Mouse (Mus musculus) spleen, adult 2 months (tissue): ENCODE measurements around the gene Olfr65. TPM values are rescaled to one million over a fixed set of nuclear protein-coding genes. Genes with fewer than 3 reads are reported as not detected.

Source experiments
- DNase-seq, 2 experiments: peaks; one replicate each; pipeline versions ENCODE4 v3.0.0 to v3.0.0-alpha.2; 2012 to 2021; ENCODE audit warnings: low spot score in 2 of 2, low read depth in 1 of 2
- H3K27ac ChIP-seq: fragments of 200-500 bp; 2 replicates; pipeline ENCODE4 v1.5.1; 2012; ENCODE audit warnings: low read length, inconsistent platforms; ENCODE audit not compliant: insufficient read depth
- H3K27me3 ChIP-seq: fragments of 200-500 bp; 2 replicates; pipeline ENCODE4 v1.6.1; 2012; ENCODE audit warnings: mild to moderate bottlenecking, moderate library complexity, low read length, inconsistent platforms; ENCODE audit not compliant: control insufficient read depth, insufficient read depth
- H3K36me3 ChIP-seq: fragments of 200-500 bp; 2 replicates; pipeline ENCODE4 v1.6.1; 2012; ENCODE audit warnings: mild to moderate bottlenecking, low read length, inconsistent platforms; ENCODE audit not compliant: control insufficient read depth, insufficient read depth
- H3K4me1 ChIP-seq: fragments of 200-500 bp; 2 replicates; pipeline ENCODE4 v1.6.1; 2011; ENCODE audit warnings: inconsistent platforms; ENCODE audit not compliant: control insufficient read depth, insufficient read depth, insufficient read length
- H3K4me3 ChIP-seq: fragments of 200-500 bp; 2 replicates; pipeline ENCODE4 v1.5.1; 2011; ENCODE audit warnings: mild to moderate bottlenecking, inconsistent platforms; ENCODE audit not compliant: insufficient read depth, insufficient read length; ENCODE audit errors: extremely low read depth
- CTCF ChIP-seq: fragments of 200-500 bp; IDR thresholded peaks from 2 replicates; pipeline ENCODE4 v1.5.1; 2011; ENCODE audit warnings: mild to moderate bottlenecking, inconsistent platforms; ENCODE audit not compliant: insufficient read depth, insufficient read length, insufficient replicate concordance; ENCODE audit errors: extremely low read depth
- POLR2A ChIP-seq: fragments of 200-500 bp; IDR thresholded peaks from 2 replicates; pipeline ENCODE4 v1.6.1; 2011; ENCODE audit warnings: low read depth, low read length, inconsistent platforms
- WGBS: fragments of 180-500 bp; shearing (Covaris S2); methylation state at CpG from one replicate; pipeline ENCODE4 v1.1.7; 2018; 5-methylcytosine and 5-hydroxymethylcytosine counted together
- polyA plus RNA-seq: library from polyadenylated mRNA; depleted of rRNA; stranded (reverse); fragments of >200 nt; gene quantifications from 2 replicates; pipeline ENCODE4 v1.2.3, GENCODE M21; 2012; rRNA removed

The Olfr65 gene
- polyA plus RNA-seq = not detected in 2 replicates

GRCm38 (mm10) chr7:103903187-103903586, at the start of gene Olfr65:
Olfr65 (plus strand) TSS chr7:103903487.
- no peaks in the 10 kb centered on the region for H3K4me1 ChIP-seq
- no peak within 1 kb of the TSS for H3K27ac ChIP-seq
- H3K27me3 ChIP-seq = no peaks in the 10 kb centered on the region
- no peak within 1 kb of the TSS for H3K4me3 ChIP-seq
- TF ChIP-seq CTCF (no peak), POLR2A (no peak)
- DNase-seq = no peak
- no peaks in the 10 kb centered on the region for H3K36me3 ChIP-seq
- WGBS = 95% methylated on average over 2 of the region's 2 CpGs

DNA sequence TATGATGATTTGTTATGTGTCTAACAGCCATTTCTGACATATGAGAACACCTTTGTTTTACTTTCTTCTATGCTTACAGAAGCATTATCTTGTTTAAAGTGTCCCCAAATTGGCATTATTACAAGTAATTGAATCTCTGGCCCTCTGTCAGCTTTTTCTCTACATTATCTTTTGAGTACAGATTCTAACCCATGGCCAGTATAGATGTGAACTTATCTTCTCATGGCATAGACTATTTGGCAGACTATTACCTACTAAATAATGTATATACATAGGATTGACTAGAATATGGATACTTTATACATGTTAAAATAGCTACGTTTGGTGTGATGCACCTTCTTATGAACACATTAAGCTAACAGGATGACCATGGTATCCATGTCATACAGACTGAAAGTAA, 48.6 kb upstream of the Olfr65 start:
- DNase-seq = no peak
- Histone ChIP-seq H3K4me1 (no peaks in the 10 kb centered on the region), H3K27me3 (no peaks in the 10 kb centered on the region), H3K27ac (no peak overlapping the region), H3K36me3 (no peaks in the 10 kb centered on the region), H3K4me3 (no peak overlapping the region)
- WGBS = 84% methylated on average over 1 of the region's 1 CpGs
- no peak for TF ChIP-seq POLR2A
- no peak for TF ChIP-seq CTCF

DNA sequence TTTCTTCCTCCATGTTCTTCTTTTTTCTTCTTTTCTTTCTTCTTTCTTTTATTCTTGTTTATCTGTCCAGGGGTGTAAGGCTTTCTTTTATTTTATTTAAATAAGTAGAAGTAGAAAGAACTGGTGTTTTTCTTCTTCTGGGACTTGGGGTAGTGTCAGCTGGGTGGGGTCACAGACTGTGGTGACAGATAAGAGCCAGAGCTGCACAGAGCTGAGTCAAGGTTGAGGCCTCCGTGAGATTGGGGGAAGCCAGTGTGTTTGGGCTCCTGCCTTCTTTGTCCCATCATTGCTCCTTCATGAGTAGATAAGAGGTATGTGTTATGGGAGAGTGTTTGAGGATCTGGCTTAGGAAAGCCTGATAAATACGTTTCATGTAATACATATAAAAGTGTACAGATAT, 44.2 kb upstream of the Olfr65 start:
- Histone ChIP-seq H3K27ac (no peak overlapping the region), H3K36me3 (no peaks in the 10 kb centered on the region), H3K27me3 (no peaks in the 10 kb centered on the region), H3K4me1 (peaks cover 2% of the 10 kb centered on the region; the same call in 1 of the 2 replicates), H3K4me3 (no peak overlapping the region)
- no peak for DNase-seq
- TF ChIP-seq CTCF = no peak
- no peak for TF ChIP-seq POLR2A
- WGBS = 61% methylated on average over 2 of the region's 2 CpGs

- DNase-seq = peak; percentile 4 to 19
- WGBS = 46% methylated on average over 1 of the region's 1 CpGs
Observed at GRCm38 (mm10) chr7:103860855-103861254, 42.4 kb upstream of the Olfr65 start.

DNA sequence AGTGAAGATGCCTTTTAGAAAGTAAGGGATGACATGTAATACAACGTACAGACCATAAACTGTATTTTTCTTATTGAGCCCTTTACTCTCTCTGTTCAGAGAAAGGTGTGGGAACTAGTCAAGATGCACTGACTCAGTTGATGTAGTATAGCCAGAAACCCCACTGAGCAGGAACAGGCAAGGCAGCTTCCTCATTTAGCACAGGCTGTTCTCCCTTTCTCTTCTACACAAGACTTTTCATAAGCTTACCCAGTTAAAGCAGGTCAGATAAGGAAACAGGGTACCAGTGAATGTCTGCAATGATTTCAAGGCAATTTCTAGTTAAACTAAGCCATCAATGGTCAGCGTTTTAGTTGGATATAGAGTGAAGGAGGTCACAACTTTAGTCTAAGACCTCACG, 41.8 kb upstream of the Olfr65 start:
- Histone ChIP-seq H3K36me3 (no peaks in the 10 kb centered on the region), H3K4me1 (peaks cover 2% of the 10 kb centered on the region; the same call in 1 of the 2 replicates), H3K27me3 (no peaks in the 10 kb centered on the region), H3K4me3 (no peak overlapping the region), H3K27ac (no peak overlapping the region)
- DNase-seq = no peak
- WGBS = 59% methylated on average over 3 of the region's 3 CpGs
- TF ChIP-seq POLR2A (no peak), CTCF (no peak)

More at GRCm38 (mm10) chr7:103860855-103861254, 42.4 kb upstream of the Olfr65 start:
- no peaks in the 10 kb centered on the region for H3K27me3 ChIP-seq
- no peak overlapping the region for H3K27ac ChIP-seq
- no peak overlapping the region for H3K4me3 ChIP-seq
- no peaks in the 10 kb centered on the region for H3K36me3 ChIP-seq
- peaks cover 2% of the 10 kb centered on the region; the same call in 1 of the 2 replicates for H3K4me1 ChIP-seq
- TF ChIP-seq POLR2A (no peak), CTCF (no peak)

- Histone ChIP-seq H3K4me3 (no peak overlapping the region), H3K36me3 (no peaks in the 10 kb centered on the region), H3K27ac (no peak overlapping the region), H3K27me3 (no peaks in the 10 kb centered on the region), H3K4me1 (peaks cover 2% of the 10 kb centered on the region; the same call in 1 of the 2 replicates)
- DNase-seq = no peak
- no peak for TF ChIP-seq CTCF
- TF ChIP-seq POLR2A = no peak
Observed at GRCm38 (mm10) chr7:103865716-103866115, 37.6 kb upstream of the Olfr65 start.

DNA sequence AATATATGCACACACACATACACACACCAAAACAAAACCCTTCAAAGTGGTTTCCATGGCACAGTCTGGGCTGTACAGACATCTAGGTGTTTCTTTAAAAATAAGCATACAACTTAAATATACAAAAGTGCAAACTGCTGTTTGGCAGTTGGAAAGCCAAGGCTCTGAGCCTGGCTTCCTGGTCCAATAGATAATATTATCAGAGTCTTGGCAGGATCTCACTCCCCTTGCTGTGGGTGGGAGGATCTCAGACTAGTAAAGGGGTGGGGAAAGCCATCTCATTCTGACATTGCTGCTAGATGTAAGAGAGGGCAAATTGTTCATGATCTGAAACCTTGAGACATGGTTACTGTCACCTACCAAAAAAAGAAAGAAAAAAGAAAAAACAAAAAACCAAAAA, 32.6 kb upstream of the Olfr65 start:
- H3K27ac ChIP-seq = no peak overlapping the region
- no peaks in the 10 kb centered on the region for H3K4me1 ChIP-seq
- no peaks in the 10 kb centered on the region for H3K36me3 ChIP-seq
- DNase-seq = no peak
- no peak overlapping the region for H3K4me3 ChIP-seq
- no peak for TF ChIP-seq POLR2A
- no peak for TF ChIP-seq CTCF
- no peaks in the 10 kb centered on the region for H3K27me3 ChIP-seq

DNA sequence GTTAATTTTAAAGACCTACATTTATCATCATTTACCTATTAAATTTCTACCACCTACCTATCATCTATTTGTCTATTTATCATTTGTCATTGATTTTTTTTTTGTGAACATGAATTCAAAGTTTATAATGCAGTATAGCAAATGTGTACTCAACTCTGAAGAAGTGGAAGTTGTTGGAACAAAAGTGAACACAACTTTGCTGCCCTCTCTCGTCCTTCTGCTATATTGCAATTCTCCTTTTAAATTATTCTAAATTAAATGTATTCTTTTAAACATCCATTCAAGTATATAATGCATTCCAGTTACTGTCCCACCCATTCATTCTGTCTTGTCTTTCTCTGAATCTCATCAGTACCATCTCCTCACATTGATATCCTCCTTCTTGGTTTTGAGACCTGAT, 30.2 kb upstream of the Olfr65 start:
- 0% methylated on average over 1 of the region's 1 CpGs for WGBS
- no peaks in the 10 kb centered on the region for H3K4me1 ChIP-seq
- H3K27ac ChIP-seq = no peak overlapping the region
- no peak overlapping the region for H3K4me3 ChIP-seq
- H3K36me3 ChIP-seq = no peaks in the 10 kb centered on the region
- peak in 1 of 2 experiments; percentile 9 for DNase-seq
- TF ChIP-seq CTCF = no peak
- TF ChIP-seq POLR2A = no peak
- no peaks in the 10 kb centered on the region for H3K27me3 ChIP-seq
